Mouse (Mus musculus) heart, adult 2 months (tissue): ENCODE results near the gene Trafd1.

Source experiments
- CTCF ChIP-seq: fragments of 200-600 bp; IDR thresholded peaks from 2 replicates; pipeline ENCODE4 v1.8.1; 2022; ENCODE audit warnings: antibody characterized with exemption, mild to moderate bottlenecking, moderate library complexity
- POLR2A ChIP-seq: fragments of 200-500 bp; IDR thresholded peaks from 2 replicates; pipeline ENCODE4 v1.6.1; 2011; ENCODE audit warnings: mild to moderate bottlenecking, low read depth, low read length, control low read depth; ENCODE audit not compliant: insufficient read depth

DNA sequence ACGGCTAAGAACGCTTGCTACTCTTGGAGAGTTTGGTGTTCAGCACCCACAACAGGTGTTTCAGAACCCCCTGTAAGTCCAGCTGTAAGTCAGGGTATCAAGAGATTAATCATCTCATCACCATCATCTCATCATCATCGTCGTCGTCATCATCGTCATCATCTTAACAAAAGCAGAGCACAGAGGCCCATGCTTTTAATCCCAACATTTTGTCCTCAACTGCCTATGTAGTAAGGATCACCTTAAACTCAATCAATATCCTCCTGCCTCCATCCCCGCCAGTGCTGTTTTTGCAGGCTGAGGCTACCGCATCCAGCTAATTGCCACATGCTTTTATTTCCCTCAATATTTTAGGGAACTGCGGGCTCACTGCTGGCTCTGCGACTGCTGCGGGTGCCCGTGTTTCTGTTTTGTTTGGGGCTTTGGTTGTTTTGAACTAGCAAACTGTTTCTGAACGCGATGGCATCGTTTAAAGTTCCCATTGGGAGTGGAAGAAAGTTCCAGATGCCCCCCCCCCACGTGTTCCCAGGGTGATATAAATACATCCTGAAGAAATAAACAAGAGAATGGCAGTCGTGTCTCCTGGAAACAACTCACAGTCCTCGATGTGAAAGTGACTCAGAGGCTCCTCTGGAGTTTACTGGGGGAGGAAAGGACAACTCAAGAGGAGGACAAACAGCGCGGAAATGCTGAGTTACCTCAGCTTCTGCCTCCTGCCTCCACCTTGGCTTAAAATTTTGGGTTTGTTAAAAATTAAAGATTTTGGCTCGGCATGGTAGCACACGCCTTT lies 883 bp upstream of the Trafd1 start:
- TF ChIP-seq CTCF (no peak), POLR2A (no peak)
